Mouse (Mus musculus): ENCODE measurements at regions not wholly inside any gene's neighbourhood (a gene's known extent, or its start where the extent isn't known, plus 50 kb on each side); places are given as distances from the start of the nearest gene placed in this dataset.
A peak's percentile ranks its signal among the peaks of the same experiment; 100 is the strongest.

DNA sequence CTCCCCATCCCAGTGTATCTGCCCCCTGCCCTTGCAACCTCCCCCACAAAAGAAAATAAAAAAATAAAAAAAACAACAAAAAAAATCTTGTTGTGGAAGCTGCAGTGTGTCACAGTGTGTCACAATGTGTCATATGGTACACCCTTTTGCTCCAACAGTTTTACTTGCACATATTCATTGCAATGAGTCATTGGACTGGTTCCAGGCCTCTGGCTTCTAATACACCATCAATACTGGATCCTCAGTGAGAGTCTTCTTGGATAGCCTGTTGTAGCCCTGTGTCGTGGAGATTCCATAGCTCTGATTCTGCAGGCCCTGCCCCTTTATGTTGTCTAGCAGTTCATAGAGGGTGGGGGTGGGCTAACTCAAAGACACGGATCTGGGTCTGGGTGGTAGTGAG is 290.1 kb upstream of the Tank start:
- Histone ChIP-seq H3K27ac (ENCODE audit: low read length) (no peak overlapping the region), H3K36me3 (ENCODE audit: control insufficient read depth, insufficient read depth, low read length) (no peaks in the 10 kb centered on the region), H3K4me2 (ENCODE audit: low read depth, low read length) (no peak overlapping the region), H3K4me1 (ENCODE audit: control insufficient read depth, insufficient read depth, low read length) (no peaks in the 10 kb centered on the region), H3K4me3 (replicated peaks; ENCODE audit: low read length) (no peak overlapping the region), H3K9me3 (replicated peaks; ENCODE audit: control insufficient read depth, low read length) (no peaks in the 10 kb centered on the region), H3K27me3 (ENCODE audit: control insufficient read depth, insufficient read depth, low read length) (no peaks in the 10 kb centered on the region), H3K9ac (ENCODE audit: low read length) (no peak overlapping the region)
- 79% methylated on average over 2 of the region's 2 CpGs for WGBS
- no peak for ATAC-seq (ENCODE audit: insufficient read depth, low FRiP score)

DNA sequence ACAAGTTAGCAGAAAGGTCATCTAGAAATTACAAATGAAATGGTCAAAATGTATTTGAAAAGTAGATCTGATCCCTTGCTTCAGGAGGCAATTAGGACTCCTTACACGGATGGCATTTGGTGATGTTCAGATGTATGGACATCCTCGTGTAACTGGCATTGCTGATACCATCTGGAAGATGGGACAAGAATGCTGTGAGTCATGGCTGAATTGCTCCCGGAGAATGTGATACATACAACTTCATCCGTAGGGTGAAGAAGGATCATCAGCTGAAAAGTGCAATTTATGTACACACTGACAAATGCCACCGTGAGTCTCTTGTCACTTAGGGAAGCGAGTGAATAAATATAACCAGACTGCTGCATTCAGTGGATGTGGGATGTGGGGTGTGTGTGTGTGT is 293.7 kb upstream of the Tank start:
- Histone ChIP-seq H3K27ac (ENCODE audit: low read length) (no peak overlapping the region), H3K9ac (ENCODE audit: low read length) (no peak overlapping the region)
- WGBS: 64% methylated on average over 6 of the region's 6 CpGs

DNA sequence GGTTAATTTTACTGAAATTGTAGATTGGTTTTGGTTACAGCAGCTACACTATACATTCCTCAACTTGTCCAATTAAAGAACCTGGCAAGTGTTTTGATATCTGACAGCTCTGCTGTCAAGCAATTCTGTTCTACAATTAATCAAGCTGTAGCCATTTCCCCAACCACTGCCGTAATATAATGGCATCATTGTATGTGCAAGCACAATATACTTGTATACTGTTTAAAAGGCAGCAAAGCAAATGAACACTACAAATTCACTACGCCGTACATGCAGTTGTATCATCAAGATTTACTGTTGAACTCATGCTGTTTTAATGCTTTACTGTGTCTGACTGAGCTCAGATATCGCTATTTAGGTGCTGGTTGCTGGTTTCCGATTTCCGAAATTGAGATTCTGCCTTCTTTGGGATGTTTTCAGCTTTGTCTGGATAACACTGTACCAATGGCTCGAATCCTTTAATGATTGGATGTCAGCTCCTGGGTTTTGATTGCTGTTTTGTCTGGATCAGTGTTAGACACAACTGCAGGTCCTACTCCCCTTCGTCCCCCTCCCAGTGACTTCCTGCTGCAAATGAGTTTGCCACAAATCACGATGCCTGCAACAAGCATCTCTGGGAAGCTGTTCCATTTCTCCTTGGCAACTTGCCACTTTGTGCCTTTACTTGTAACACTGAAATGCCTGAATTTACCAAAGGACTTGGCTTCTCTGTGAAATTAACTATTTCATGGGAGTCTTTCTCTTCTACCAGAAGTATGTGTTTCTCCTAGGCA is 294.4 kb upstream of the Tank start:
- ATAC-seq (ENCODE audit: insufficient read depth, low FRiP score): no peak
- no peaks in the 10 kb centered on the region for H3K9me3 ChIP-seq (replicated peaks; ENCODE audit: control insufficient read depth, low read length)
- no peak overlapping the region for H3K9ac ChIP-seq (ENCODE audit: low read length)
- H3K27ac ChIP-seq (ENCODE audit: low read length): no peak overlapping the region
- H3K4me2 ChIP-seq (ENCODE audit: low read depth, low read length): 0 out of 2 replicates have a peak overlapping the region, but pooled peaks have one; percentile 19
- no peaks in the 10 kb centered on the region for H3K4me1 ChIP-seq (ENCODE audit: control insufficient read depth, insufficient read depth, low read length)
- H3K36me3 ChIP-seq (ENCODE audit: control insufficient read depth, insufficient read depth, low read length): no peaks in the 10 kb centered on the region
- 54% methylated on average over 9 of the region's 9 CpGs for WGBS
- no peaks in the 10 kb centered on the region for H3K27me3 ChIP-seq (ENCODE audit: control insufficient read depth, insufficient read depth, low read length)
- H3K4me3 ChIP-seq (replicated peaks; ENCODE audit: low read length): no peak overlapping the region

More for the DNA sequence above, 293.7 kb upstream of the Tank start:
- H3K9me3 ChIP-seq (replicated peaks; ENCODE audit: control insufficient read depth, low read length): no peaks in the 10 kb centered on the region
- no peaks in the 10 kb centered on the region for H3K36me3 ChIP-seq (ENCODE audit: control insufficient read depth, insufficient read depth, low read length)
- H3K27me3 ChIP-seq (ENCODE audit: control insufficient read depth, insufficient read depth, low read length): no peaks in the 10 kb centered on the region
- H3K4me1 ChIP-seq (ENCODE audit: control insufficient read depth, insufficient read depth, low read length): no peaks in the 10 kb centered on the region
- no peak for ATAC-seq (ENCODE audit: insufficient read depth, low FRiP score)
- no peak overlapping the region for H3K4me3 ChIP-seq (replicated peaks; ENCODE audit: low read length)
- H3K4me2 ChIP-seq (ENCODE audit: low read depth, low read length): no peak overlapping the region

DNA sequence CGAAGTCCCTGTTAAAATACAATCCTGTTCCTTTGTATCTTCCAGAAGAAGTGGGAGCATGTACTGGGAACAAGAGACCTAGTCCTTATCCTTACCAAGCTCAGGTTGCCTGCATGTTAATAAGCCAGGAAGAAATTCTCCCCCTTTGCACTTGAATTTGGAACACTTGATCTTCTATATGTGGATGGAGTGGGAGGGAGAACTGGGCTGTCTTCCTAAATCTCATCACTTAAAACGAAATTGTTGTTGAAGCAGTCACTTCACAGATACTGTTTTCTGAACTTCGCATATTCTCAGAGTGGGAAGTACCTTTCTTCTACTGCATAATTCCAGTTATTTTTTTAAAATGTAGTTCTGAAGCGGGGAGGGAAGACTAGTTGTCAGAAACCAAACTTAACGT is 305.7 kb upstream of the Tank start:
- Histone ChIP-seq H3K27me3 (ENCODE audit: control insufficient read depth, insufficient read depth, low read length) (no peaks in the 10 kb centered on the region), H3K4me1 (ENCODE audit: control insufficient read depth, insufficient read depth, low read length) (no peaks in the 10 kb centered on the region), H3K9ac (ENCODE audit: low read length) (no peak overlapping the region), H3K4me2 (ENCODE audit: low read depth, low read length) (no peak overlapping the region), H3K36me3 (ENCODE audit: control insufficient read depth, insufficient read depth, low read length) (no peaks in the 10 kb centered on the region), H3K27ac (ENCODE audit: low read length) (no peak overlapping the region), H3K4me3 (replicated peaks; ENCODE audit: low read length) (no peak overlapping the region), H3K9me3 (replicated peaks; ENCODE audit: control insufficient read depth, low read length) (no peaks in the 10 kb centered on the region)
- no peak for ATAC-seq (ENCODE audit: insufficient read depth, low FRiP score)
- WGBS: 81% methylated on average over 5 of the region's 5 CpGs

DNA sequence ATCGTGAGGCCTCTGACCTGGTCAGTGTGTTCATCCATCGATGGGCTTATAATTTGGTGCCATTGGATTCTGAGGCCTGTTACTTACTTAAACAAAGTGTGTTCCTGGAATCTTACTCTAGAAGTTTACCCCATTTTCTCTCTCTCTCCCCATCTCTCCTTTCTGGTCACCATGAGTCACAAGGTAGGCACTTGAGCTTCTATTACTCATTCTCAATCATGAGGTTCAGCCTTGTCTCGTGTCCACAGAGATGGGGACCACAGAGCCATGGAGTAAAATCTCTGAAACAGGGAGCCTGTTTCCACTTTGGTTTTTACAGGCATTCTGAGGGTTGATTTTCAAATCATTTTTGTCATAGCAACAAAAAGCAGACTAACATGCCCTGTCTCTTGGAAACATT is 304.7 kb upstream of the Rbms1 start:
- no peak overlapping the region for H3K9ac ChIP-seq (ENCODE audit: low read length)
- no peaks in the 10 kb centered on the region for H3K27me3 ChIP-seq (ENCODE audit: control insufficient read depth, insufficient read depth, low read length)
- no peaks in the 10 kb centered on the region for H3K4me1 ChIP-seq (ENCODE audit: control insufficient read depth, insufficient read depth, low read length)
- WGBS: 89% methylated on average over 3 of the region's 3 CpGs
- H3K36me3 ChIP-seq (ENCODE audit: control insufficient read depth, insufficient read depth, low read length): no peaks in the 10 kb centered on the region
- no peak overlapping the region for H3K4me3 ChIP-seq (replicated peaks; ENCODE audit: low read length)
- H3K9me3 ChIP-seq (replicated peaks; ENCODE audit: control insufficient read depth, low read length): no peaks in the 10 kb centered on the region
- H3K27ac ChIP-seq (ENCODE audit: low read length): no peak overlapping the region
- H3K4me2 ChIP-seq (ENCODE audit: low read depth, low read length): no peak overlapping the region
- ATAC-seq (ENCODE audit: insufficient read depth, low FRiP score): no peak

DNA sequence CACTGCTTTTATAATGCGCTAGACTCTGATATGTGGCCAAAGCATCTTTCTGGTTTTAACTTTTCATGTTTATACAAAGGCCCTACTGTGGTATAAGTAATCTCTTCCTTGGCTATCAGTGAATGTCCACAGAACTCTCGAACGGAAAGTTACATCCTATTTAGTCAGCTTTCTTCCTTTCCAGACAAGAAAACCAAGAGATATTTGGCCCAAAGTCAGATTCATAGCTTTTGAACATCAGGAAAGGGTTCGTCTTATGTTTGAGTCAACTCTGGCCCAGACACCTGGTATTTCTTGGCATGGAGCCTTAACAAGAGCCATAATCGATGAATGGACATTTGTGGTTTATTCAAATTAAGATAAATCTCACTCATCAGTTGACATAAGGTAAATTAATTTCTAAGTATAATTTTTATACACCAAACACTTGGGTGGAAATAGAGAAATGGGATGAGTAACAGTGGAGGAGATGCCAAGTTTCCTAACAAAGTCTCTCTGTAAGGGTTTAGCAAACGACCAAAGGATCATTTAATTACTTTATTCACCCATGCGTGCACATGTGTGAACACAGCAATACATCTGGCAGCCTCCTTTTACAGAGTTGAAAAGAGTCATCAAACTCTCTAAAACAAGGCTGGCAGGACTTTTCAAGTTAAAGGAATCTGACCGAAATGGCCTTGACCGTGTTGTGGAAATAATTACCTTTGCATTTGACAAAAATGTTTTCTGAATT is 287.2 kb upstream of the Rbms1 start:
- H3K36me3 ChIP-seq (ENCODE audit: control insufficient read depth, insufficient read depth, low read length): no peaks in the 10 kb centered on the region
- H3K27me3 ChIP-seq (ENCODE audit: control insufficient read depth, insufficient read depth, low read length): no peaks in the 10 kb centered on the region
- no peaks in the 10 kb centered on the region for H3K9me3 ChIP-seq (replicated peaks; ENCODE audit: control insufficient read depth, low read length)
- no peak overlapping the region for H3K9ac ChIP-seq (ENCODE audit: low read length)
- H3K27ac ChIP-seq (ENCODE audit: low read length): no peak overlapping the region
- ATAC-seq (ENCODE audit: insufficient read depth, low FRiP score): no peak
- peaks cover 6% of the 10 kb centered on the region; the same call in 1 of the 2 replicates for H3K4me1 ChIP-seq (ENCODE audit: control insufficient read depth, insufficient read depth, low read length)
- no peak overlapping the region for H3K4me2 ChIP-seq (ENCODE audit: low read depth, low read length)
- no peak overlapping the region for H3K4me3 ChIP-seq (replicated peaks; ENCODE audit: low read length)
- 53% methylated on average over 9 of the region's 9 CpGs for WGBS

DNA sequence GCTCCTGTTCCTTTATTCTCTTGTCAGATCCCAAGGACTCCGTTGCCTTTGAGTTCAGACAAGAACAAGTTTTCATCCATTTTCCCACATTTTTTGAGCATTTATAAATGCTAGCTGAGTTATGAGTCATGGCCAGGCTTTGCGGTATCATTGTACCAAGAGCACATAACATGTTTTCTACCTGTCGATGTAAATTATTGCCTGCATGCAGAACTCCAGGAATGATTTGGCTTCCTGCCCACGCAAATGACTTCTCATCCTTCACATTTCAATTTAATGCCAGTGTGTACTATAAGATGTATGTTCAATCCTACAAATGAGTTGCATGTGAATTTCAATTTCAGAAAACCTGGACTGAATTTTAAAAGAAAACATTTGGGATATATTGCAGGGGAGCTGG is 285.0 kb upstream of the Rbms1 start:
- Histone ChIP-seq H3K4me2 (ENCODE audit: low read depth, low read length) (no peak overlapping the region), H3K4me3 (replicated peaks; ENCODE audit: low read length) (no peak overlapping the region), H3K27ac (ENCODE audit: low read length) (no peak overlapping the region), H3K9ac (ENCODE audit: low read length) (no peak overlapping the region), H3K36me3 (ENCODE audit: control insufficient read depth, insufficient read depth, low read length) (no peaks in the 10 kb centered on the region), H3K27me3 (ENCODE audit: control insufficient read depth, insufficient read depth, low read length) (no peaks in the 10 kb centered on the region), H3K4me1 (ENCODE audit: control insufficient read depth, insufficient read depth, low read length) (peaks cover 6% of the 10 kb centered on the region; the same call in 1 of the 2 replicates), H3K9me3 (replicated peaks; ENCODE audit: control insufficient read depth, low read length) (no peaks in the 10 kb centered on the region)
- WGBS: 65% methylated on average over 4 of the region's 4 CpGs
- no peak for ATAC-seq (ENCODE audit: insufficient read depth, low FRiP score)

DNA sequence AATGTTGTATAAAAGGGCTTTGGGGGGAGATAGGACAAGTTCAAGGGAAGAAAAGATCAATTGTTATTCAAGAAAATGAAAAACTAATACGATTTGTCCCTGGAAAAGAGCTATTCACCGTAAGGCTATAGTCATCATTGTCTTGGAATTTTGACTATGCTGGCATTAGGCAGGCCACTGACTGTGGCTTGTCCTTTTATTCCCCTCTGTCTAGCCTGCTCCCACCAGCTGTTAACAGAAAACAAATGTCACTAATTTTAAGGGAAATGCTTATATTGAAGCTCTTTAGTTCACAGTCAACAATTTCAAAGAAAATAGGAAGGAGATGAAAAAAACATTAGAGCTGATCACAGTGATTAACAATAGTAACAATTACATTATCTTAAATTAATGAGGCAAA is 284.3 kb upstream of the Rbms1 start:
- no peaks in the 10 kb centered on the region for H3K36me3 ChIP-seq (ENCODE audit: control insufficient read depth, insufficient read depth, low read length)
- no peak overlapping the region for H3K27ac ChIP-seq (ENCODE audit: low read length)
- no peak overlapping the region for H3K9ac ChIP-seq (ENCODE audit: low read length)
- no peaks in the 10 kb centered on the region for H3K9me3 ChIP-seq (replicated peaks; ENCODE audit: control insufficient read depth, low read length)
- WGBS: 55% methylated on average over 2 of the region's 2 CpGs
- peaks cover 6% of the 10 kb centered on the region; the same call in 1 of the 2 replicates for H3K4me1 ChIP-seq (ENCODE audit: control insufficient read depth, insufficient read depth, low read length)
- H3K27me3 ChIP-seq (ENCODE audit: control insufficient read depth, insufficient read depth, low read length): no peaks in the 10 kb centered on the region
- H3K4me3 ChIP-seq (replicated peaks; ENCODE audit: low read length): no peak overlapping the region
- ATAC-seq (ENCODE audit: insufficient read depth, low FRiP score): no peak
- H3K4me2 ChIP-seq (ENCODE audit: low read depth, low read length): no peak overlapping the region

DNA sequence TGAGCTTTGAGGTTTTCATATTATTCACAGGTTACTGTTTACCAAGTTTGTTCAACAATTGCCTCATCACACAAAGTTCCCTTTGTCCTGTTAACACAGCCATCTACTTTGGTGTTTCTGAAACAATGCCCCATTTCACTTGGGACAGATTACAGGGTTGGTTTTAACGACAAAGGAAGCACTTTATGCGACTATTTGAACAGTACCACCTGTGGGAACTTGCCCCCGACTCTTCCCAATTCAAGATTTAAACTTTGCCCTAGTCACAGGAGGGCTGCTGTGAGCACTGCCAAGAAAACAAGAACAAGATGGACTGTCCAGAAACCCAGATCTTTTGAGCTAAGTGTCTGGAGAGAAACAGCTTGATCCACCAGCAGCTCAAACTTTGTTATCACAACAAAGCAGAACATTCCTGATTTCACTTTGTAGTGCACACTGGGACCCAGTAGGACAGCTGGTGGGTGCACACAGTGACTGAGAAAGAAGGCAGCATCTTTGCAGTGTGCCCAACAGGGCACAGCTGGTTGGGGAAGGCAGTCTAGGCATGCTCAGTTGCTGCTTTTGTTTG is 283.8 kb upstream of the Rbms1 start:
- H3K36me3 ChIP-seq (ENCODE audit: control insufficient read depth, insufficient read depth, low read length): no peaks in the 10 kb centered on the region
- 13% methylated on average over 3 of the region's 3 CpGs for WGBS
- H3K9me3 ChIP-seq (replicated peaks; ENCODE audit: control insufficient read depth, low read length): no peaks in the 10 kb centered on the region
- peaks cover 6% of the 10 kb centered on the region; the same call in 1 of the 2 replicates for H3K4me1 ChIP-seq (ENCODE audit: control insufficient read depth, insufficient read depth, low read length)
- no peaks in the 10 kb centered on the region for H3K27me3 ChIP-seq (ENCODE audit: control insufficient read depth, insufficient read depth, low read length)
- H3K4me3 ChIP-seq (replicated peaks; ENCODE audit: low read length): no peak overlapping the region
- no peak for ATAC-seq (ENCODE audit: insufficient read depth, low FRiP score)
- H3K27ac ChIP-seq (ENCODE audit: low read length): no peak overlapping the region
- no peak overlapping the region for H3K9ac ChIP-seq (ENCODE audit: low read length)
- no peak overlapping the region for H3K4me2 ChIP-seq (ENCODE audit: low read depth, low read length)
